Mouse (Mus musculus): ENCODE measurements around the gene Spcs2.

The Spcs2 gene

GRCm38 (mm10) chr7:99858813-99859585 lies 4.3 kb downstream of the Spcs2 start, which contains the start of gene Xrra1:
TSS of gene Xrra1 (plus strand) at chr7:99859116.
- peak; percentile 98 for DNase-seq

DNA sequence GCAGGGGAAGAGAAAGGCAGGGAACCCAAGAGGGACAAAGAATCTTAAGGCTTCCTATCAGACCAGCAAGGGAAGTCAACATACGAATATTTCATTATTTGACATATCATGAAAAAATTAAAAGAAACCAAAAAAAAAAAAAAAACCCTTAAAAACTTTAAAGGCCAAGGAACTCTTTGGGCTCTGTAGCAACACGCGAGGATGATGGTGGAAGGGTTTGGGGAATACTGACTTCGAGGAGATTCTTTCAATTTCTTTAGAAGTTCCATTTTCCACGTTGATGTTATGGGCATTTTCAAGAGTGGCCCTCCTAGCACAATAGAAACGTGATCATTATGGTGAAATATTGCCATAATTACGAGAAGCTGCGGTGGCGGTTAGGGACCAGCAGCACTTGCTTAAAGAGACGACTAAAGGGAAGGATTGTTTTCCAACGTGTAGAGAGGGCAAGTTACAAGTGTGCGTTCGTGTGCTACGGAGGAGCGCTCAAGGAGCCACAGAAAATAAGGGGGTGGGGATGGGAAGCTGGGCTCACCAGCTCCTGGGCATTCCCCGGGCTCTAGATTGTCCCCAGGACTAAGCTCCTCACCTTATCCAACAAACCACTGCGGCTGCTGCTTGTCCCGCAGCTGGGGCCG lies 5.0 kb downstream of the Spcs2 start:
- no peak for DNase-seq

GRCm38 (mm10) chr7:99856266-99856861 lies 6.9 kb downstream of the Spcs2 start:
- DNase-seq = no peak

- DNase-seq = no peak
Measured at GRCm38 (mm10) chr7:99854311-99854710, 9.0 kb downstream of the Spcs2 start.

- no peak for DNase-seq
Measured at GRCm38 (mm10) chr7:99853350-99853749, 9.9 kb downstream of the Spcs2 start.

DNA sequence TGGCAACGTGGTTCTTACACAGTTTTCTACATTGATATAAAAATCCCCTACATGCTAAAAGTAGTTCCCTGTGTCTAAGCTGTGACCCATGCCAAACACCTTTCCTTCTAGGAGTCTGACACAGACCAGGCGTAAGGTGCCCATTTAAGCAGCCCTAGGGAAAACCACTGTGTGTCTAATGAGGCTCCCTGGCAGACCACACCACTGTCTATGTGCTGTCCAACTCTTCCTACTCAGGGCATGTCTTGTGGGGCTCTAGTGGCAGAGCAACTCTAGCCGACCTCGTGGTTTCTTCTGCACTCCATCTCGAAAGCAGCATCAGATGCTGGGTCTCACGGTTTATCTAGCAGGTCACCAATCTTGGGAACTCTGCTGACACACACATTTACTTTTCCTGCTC lies 11.6 kb downstream of the Spcs2 start:
- DNase-seq = no peak

- no peak for DNase-seq
Measured at GRCm38 (mm10) chr7:99851121-99851520, 12.1 kb downstream of the Spcs2 start.

GRCm38 (mm10) chr7:99850534-99850933 lies 12.7 kb downstream of the Spcs2 start:
- no peak for DNase-seq

GRCm38 (mm10) chr7:99845533-99846236 lies 17.6 kb downstream of the Spcs2 start:
- no peak for DNase-seq

DNA sequence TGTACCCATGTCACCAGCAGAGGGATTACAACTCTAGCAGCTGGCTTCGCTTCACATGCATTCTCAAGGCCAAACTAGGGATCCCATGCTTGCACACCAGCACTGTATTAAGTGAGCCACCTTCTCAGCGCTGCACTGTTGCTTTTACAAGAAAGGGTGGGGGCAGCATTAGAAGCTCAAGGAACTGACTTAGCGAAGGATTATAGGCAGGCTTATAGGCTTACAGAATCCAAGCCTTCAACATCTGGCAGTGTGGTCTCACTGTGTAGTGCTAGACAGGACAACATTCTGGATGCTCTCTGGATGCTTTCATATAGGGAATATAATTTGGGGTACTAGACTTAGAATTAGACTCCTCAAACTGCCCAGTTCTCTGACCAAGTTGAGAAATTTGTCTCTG lies 25.0 kb downstream of the Spcs2 start:
- no peak for DNase-seq

DNA sequence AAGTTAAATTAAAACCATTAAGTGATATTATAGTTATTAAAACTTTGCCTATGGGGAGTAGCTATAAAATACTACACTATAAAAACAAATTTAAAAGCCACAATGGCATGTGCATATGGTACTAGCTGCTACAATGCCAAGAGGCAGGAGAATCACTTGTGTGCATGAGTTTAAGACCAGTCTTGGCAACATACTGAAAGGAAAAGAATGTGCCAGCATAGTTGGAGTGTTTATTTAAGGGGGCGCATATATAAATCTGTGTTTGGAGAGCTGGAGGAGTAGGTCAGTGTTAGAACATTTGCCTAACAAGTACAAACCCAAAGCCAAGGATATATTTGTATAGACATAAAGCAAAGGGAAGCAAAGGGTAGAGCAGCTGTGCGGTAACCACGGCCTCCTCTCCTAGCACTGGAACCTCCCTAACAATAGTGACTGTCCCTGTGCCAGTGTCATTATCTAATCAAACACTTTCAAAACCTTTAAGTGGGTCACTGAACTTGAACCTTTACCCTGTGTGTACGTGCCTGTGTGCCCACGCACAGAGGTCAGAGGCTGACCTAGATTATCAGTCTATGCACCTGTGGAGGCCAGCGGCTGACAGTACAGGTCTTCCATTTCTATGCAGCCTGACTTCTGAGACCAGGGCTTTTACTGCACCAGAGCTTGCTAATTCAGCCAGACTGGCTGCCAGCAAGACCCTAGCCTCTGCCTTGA lies 25.7 kb downstream of the Spcs2 start:
- DNase-seq = no peak

DNA sequence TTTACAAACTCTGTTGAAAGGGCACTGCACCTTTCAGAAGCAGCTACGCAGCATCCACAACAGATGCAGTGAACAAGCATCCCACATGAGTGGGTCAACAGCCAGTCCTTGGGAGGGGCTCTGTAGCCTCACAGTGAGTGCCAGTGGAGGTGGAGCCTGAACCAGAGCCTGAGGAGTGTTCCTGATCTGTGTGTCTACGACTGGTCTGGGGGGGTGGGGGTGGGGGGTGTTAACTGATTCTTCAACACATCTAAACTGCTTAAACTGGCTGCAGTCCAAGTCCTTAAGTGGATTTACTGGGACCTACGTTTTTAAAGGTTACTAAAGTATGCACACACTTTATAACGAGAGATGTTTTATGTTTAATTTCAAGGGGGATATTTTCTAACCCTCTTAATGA lies 26.5 kb downstream of the Spcs2 start:
- no peak for DNase-seq

DNA sequence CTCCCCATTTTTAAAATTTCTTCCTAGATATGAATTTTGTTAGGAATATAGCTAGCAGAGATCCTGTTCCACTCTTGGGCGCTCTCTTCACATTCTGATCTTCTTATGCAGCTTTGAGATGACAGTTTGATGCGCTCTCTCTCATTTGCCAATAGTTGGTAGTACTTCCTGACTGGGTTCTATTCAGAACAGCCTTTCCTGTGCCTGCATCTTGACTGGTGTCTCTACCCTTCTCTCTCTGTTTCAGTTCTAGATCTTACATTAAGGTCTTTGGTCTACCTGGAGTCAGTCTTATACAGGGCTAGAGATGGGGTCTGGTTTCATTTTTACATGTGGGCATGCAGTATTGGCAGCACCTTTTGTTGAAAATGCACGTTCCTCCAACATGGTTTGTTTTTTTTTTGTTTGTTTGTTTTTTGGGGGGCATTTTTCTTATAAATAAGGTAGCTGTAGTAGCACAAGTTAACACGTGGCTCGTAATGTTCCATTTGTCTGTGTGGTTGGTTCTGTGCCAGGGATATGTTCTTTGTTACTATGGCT lies 28.9 kb downstream of the Spcs2 start:
- DNase-seq = no peak

DNA sequence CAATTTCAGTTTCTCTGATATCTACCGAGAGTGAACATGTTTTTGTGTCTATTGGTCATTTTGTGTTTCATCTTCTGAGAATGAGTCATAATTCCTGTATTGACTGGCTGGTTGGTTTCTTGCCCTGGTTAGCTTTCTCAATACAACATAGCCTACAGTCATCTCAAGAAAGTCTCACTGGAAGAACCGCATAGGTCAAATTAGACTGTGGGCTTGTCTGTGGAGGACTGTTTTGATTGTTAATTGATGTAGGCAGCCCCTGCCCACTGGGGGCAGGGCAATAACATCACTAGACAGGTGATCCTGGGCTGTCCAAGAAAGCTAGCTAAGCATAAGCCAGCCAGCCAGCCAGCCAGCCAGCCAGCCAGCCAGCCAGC lies 29.4 kb downstream of the Spcs2 start:
- no peak for DNase-seq

DNA sequence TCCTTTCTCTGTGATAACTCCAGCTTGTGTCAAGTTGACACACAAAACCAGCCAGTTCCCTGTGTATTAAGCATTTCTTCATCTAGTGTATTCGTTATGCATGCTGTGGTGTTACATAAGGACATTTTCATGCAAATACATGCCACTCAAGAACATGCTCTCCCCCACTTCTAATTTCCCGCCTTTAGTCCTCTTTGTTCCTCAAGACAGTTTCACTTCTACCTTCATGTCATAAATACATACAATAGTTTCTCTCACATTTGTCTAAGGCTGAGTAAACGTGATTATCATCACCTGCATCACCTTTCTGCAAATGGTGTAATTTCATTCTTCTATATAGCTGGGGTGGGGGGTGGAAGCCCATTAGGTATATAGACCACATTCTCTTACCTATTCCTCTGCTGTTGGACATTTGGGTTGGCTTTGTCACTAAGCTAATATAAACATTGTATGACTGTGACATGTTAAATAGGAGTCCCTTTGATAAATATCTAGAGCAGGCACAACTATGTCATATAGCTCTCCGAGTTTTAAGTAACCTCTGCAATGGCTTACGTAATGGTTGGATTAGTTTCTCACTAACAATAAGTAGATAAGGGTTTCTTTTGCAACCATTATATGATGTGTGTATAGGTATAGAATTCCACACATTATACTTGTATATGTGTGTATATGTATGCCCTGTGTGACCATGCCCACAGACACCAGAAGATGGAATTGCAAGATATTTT lies 30.0 kb downstream of the Spcs2 start:
- no peak for DNase-seq

DNA sequence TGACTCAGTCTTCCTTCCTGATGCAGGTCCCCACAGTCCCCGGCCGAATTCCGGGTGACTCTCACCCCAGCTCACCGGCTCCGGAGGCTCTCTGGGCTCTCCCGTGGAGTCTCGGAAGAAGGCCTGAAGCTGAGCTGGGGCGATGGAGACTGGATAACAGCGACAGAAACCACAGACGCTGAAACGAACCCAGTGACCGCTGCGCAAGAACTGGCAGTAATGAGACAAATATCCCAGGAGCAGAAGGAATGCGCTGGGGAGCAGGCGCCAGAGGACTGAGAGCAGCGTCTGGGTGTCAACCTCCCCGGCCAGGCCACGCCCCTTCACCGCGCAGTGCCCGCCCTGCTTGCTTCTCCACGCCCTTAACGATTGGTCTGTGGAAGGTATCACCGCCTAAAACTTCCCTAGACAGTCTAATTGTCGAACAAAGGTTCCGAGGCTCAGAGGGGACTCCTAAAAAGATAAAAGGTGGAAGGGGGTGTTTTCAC lies 35.1 kb downstream of the Spcs2 start, which contains the start of gene Neu3:
Gene Neu3 (minus strand): TSS at position 335 of the 488 bp plus-strand sequence.
- peak; percentile 96 for DNase-seq

GRCm38 (mm10) chr7:99826096-99826495 lies 37.2 kb downstream of the Spcs2 start:
- DNase-seq = no peak

- DNase-seq = no peak
Measured at GRCm38 (mm10) chr7:99825511-99825910, 37.8 kb downstream of the Spcs2 start.

DNA sequence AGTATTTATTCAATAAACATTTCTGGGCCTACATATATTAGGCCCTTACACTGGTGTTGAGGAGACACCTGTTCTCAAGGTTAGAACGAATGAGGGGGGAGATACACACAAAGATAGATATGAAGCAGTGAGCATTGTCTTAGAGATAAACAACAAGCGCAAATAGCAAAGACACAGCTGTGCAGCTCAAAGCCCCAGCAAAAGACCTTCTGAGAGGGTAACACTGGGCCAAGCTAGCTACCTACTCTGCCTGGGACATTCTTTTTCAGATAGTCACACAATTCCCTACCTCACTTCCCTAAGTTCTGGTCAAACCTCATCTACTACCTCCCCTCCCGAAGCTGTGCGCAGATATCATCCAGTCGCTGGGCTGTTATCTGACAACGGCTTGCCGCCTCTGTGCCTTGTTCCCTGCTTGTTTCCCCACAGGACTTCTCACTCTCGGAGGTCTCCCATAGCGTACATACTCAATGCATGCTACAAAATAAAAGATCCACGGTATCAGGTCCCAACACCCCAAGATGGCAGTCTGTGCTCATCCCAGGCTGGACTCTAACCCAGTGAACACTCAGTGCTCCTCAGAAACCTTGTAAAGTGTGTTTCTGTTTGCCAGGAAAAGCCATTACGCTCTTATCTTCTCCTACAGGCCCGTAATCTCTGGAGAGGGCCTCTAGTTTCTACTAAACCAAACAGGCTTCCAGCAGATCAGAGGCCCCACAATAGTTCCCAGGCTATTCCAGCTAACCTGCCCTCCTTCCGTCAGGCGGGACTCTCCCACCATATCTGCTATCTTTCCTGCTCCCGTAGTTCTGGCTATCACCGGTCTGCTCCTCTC lies 38.4 kb downstream of the Spcs2 start:
- no peak for DNase-seq

- DNase-seq = no peak
Measured at GRCm38 (mm10) chr7:99823045-99823663, 40.1 kb downstream of the Spcs2 start.

Data from kidney, adult 9 months (tissue).